Mouse (Mus musculus) heart, postnatal 0 days (tissue): Measurements from ENCODE around the gene Fbxo21. TPM values are rescaled to one million over a fixed set of nuclear protein-coding genes. Genes with fewer than 3 reads are reported as not detected.
A peak's percentile ranks its signal among the peaks of the same experiment; 100 is the strongest.

ENCODE experiments used
- ATAC-seq: fragments of 200-750 bp; cut with Nextera tagmentation; 2 replicates; pipeline ENCODE4 v1.8.0; 2017; ENCODE audit warnings: low read depth, moderate number of reproducible peaks, moderate library complexity; ENCODE audit not compliant: insufficient read depth
- DNase-seq: peaks from one replicate; pipeline ENCODE4 v3.0.0-alpha.2; 2016; ENCODE audit warnings: low spot score
- H3K27ac ChIP-seq: fragments of 300-500 bp; sonication (generic); 2 replicates; pipeline ENCODE4 v1.5.1; 2014; ENCODE audit warnings: low read depth, mild to moderate bottlenecking
- H3K27me3 ChIP-seq: fragments of 300-500 bp; sonication (generic); 2 replicates; pipeline ENCODE4 v1.6.1; 2014; ENCODE audit warnings: low read length, mixed read lengths; ENCODE audit not compliant: control insufficient read depth, insufficient read depth
- H3K36me3 ChIP-seq: fragments of 300-500 bp; sonication (generic); replicated peaks from 2 replicates; pipeline ENCODE4 v1.6.1; 2014; ENCODE audit warnings: low read length, mixed read lengths; ENCODE audit not compliant: control insufficient read depth, insufficient read depth
- H3K4me1 ChIP-seq: fragments of 300-500 bp; sonication (generic); 2 replicates; pipeline ENCODE4 v1.6.1; 2014; ENCODE audit warnings: antibody characterized with exemption; ENCODE audit not compliant: control insufficient read depth, insufficient read depth
- H3K4me2 ChIP-seq: fragments of 300-500 bp; sonication (generic); 2 replicates; pipeline ENCODE4 v1.6.1; 2014; ENCODE audit warnings: low read depth, mild to moderate bottlenecking, low read length, moderate library complexity
- H3K4me3 ChIP-seq: fragments of 300-500 bp; sonication (generic); 2 replicates; pipeline ENCODE4 v1.5.1; 2014; ENCODE audit warnings: low read depth, low read length
- H3K9ac ChIP-seq: fragments of 300-500 bp; sonication (generic); replicated peaks from 2 replicates; pipeline ENCODE4 v1.6.1; 2014; ENCODE audit warnings: low read depth, low read length, mixed read lengths
- H3K9me3 ChIP-seq: fragments of 300-500 bp; sonication (generic); replicated peaks from 2 replicates; pipeline ENCODE4 v1.6.1; 2016; ENCODE audit warnings: low read length; ENCODE audit not compliant: control insufficient read depth
- CTCF ChIP-seq: IDR thresholded peaks from 2 replicates; pipeline ENCODE4 v1.5.1; 2016; ENCODE audit warnings: antibody characterized with exemption, control low read depth, low read depth
- EP300 ChIP-seq: IDR thresholded peaks from 2 replicates; pipeline ENCODE4 v1.6.1; 2016; ENCODE audit warnings: antibody characterized with exemption, low read depth
- WGBS: fragments of 180-500 bp; shearing (Covaris S2); extraction: QIAGEN DNeasy Blood & Tissue Kit; methylation state at CpG from one replicate; pipeline ENCODE4 v1.1.7; 2014; 5-methylcytosine and 5-hydroxymethylcytosine counted together
- polyA plus RNA-seq: library from polyadenylated mRNA; unstranded; fragments of >200 nt; fragmentation: Nextera tagmentation; extraction: Ambion mirVana; gene quantifications from 2 replicates; pipeline ENCODE4 v1.2.1, GENCODE M21; 2015
- total RNA-seq: library from RNA; depleted of rRNA; stranded (reverse); fragments of >200 nt; gene quantifications from 2 replicates; pipeline ENCODE4 v1.2.3, GENCODE M21; 2014; ENCODE audit warnings: low replicate concordance

The Fbxo21 gene
- total and polyA plus RNA-seq, 2 experiments from 2014 or later, result 36.0 to 50.8 TPM

GRCm38 (mm10) chr5:117999061-117999460, 22.5 kb downstream of the Fbxo21 start:
- H3K9me3 ChIP-seq, result no peaks in the 10 kb centered on the region
- TF ChIP-seq EP300 (no peak), CTCF (no peak)
- H3K27me3 ChIP-seq, result no peaks in the 10 kb centered on the region
- WGBS, result 87% methylated on average over 7 of the region's 7 CpGs
- no peak overlapping the region for H3K4me2 ChIP-seq
- H3K36me3 ChIP-seq, result peaks cover 96% of the 10 kb centered on the region
- H3K9ac ChIP-seq, result no peak overlapping the region
- no peak for DNase-seq
- no peak overlapping the region for H3K27ac ChIP-seq
- H3K4me1 ChIP-seq, result 0 out of 2 replicates have a peak, but pooled peaks cover 5% of the 10 kb centered on the region
- H3K4me3 ChIP-seq, result no peak overlapping the region
- no peak for ATAC-seq

GRCm38 (mm10) chr5:117999584-117999983, 23.1 kb downstream of the Fbxo21 start:
- DNase-seq, result no peak
- Histone ChIP-seq H3K9ac (no peak overlapping the region), H3K4me3 (no peak overlapping the region), H3K4me1 (0 out of 2 replicates have a peak, but pooled peaks cover 5% of the 10 kb centered on the region), H3K27ac (no peak overlapping the region), H3K27me3 (no peaks in the 10 kb centered on the region), H3K36me3 (peaks cover 94% of the 10 kb centered on the region), H3K4me2 (no peak overlapping the region), H3K9me3 (no peaks in the 10 kb centered on the region)
- ATAC-seq, result no peak
- WGBS, result 79% methylated on average over 11 of the region's 11 CpGs
- TF ChIP-seq CTCF (no peak), EP300 (no peak)

GRCm38 (mm10) chr5:118002059-118002458, 25.5 kb downstream of the Fbxo21 start:
- 0 out of 2 replicates have a peak, but pooled peaks cover 3% of the 10 kb centered on the region for H3K4me1 ChIP-seq
- DNase-seq (peak; percentile 32), ATAC-seq (peak; percentile 38; the same call in 1 of the 2 replicates)
- 40% methylated on average over 9 of the region's 9 CpGs for WGBS
- H3K9ac ChIP-seq, result no peak overlapping the region
- no peak for TF ChIP-seq EP300
- peak; percentile 95 for TF ChIP-seq CTCF
- H3K4me2 ChIP-seq, result no peak overlapping the region
- H3K9me3 ChIP-seq, result no peaks in the 10 kb centered on the region
- no peak overlapping the region for H3K4me3 ChIP-seq
- peaks cover 79% of the 10 kb centered on the region for H3K36me3 ChIP-seq
- H3K27ac ChIP-seq, result no peak overlapping the region
- no peaks in the 10 kb centered on the region for H3K27me3 ChIP-seq

- TF ChIP-seq CTCF, result peak; percentile 87
- no peak for TF ChIP-seq EP300
- no peak overlapping the region for H3K4me3 ChIP-seq
- H3K4me1 ChIP-seq, result no peaks in the 10 kb centered on the region
- H3K9me3 ChIP-seq, result no peaks in the 10 kb centered on the region
- DNase-seq (peak; percentile 38), ATAC-seq (no peak)
- H3K27ac ChIP-seq, result no peak overlapping the region
- WGBS, result 73% methylated on average over 8 of the region's 8 CpGs
- no peak overlapping the region for H3K9ac ChIP-seq
- H3K36me3 ChIP-seq, result peaks cover 79% of the 10 kb centered on the region
- no peaks in the 10 kb centered on the region for H3K27me3 ChIP-seq
- no peak overlapping the region for H3K4me2 ChIP-seq
Observed at GRCm38 (mm10) chr5:118004619-118005018, 28.1 kb downstream of the Fbxo21 start.

- Histone ChIP-seq H3K36me3 (peaks cover 69% of the 10 kb centered on the region), H3K27ac (no peak overlapping the region), H3K27me3 (no peaks in the 10 kb centered on the region), H3K4me1 (no peaks in the 10 kb centered on the region), H3K4me2 (no peak overlapping the region), H3K9ac (no peak overlapping the region), H3K4me3 (no peak overlapping the region), H3K9me3 (no peaks in the 10 kb centered on the region)
- DNase-seq (no peak), ATAC-seq (no peak)
- TF ChIP-seq CTCF (no peak), EP300 (no peak)
- 92% methylated on average over 1 of the region's 1 CpGs for WGBS
Observed at GRCm38 (mm10) chr5:118005728-118006127, 29.2 kb downstream of the Fbxo21 start.

- TF ChIP-seq EP300 (no peak), CTCF (no peak)
- Histone ChIP-seq H3K9me3 (no peaks in the 10 kb centered on the region), H3K4me1 (no peaks in the 10 kb centered on the region), H3K27me3 (no peaks in the 10 kb centered on the region), H3K27ac (no peak overlapping the region), H3K4me3 (no peak overlapping the region), H3K36me3 (peaks cover 43% of the 10 kb centered on the region), H3K9ac (no peak overlapping the region), H3K4me2 (no peak overlapping the region)
- DNase-seq (no peak), ATAC-seq (no peak)
- WGBS, result 84% methylated on average over 13 of the region's 13 CpGs
Observed at GRCm38 (mm10) chr5:118008344-118008743, 31.8 kb downstream of the Fbxo21 start.
